Mouse (Mus musculus) E14TG2a.4 (cell line): ENCODE results near the gene Fance.

Experiments
- CTCF ChIP-seq: conservative IDR thresholded peaks from 2 replicates; pipeline ENCODE4 v1.5.1; 2014; ENCODE audit warnings: low read length
- NANOG ChIP-seq: IDR thresholded peaks from 2 replicates; pipeline ENCODE4 v1.6.1; 2014; ENCODE audit warnings: borderline replicate concordance, low read length, mixed read lengths

DNA sequence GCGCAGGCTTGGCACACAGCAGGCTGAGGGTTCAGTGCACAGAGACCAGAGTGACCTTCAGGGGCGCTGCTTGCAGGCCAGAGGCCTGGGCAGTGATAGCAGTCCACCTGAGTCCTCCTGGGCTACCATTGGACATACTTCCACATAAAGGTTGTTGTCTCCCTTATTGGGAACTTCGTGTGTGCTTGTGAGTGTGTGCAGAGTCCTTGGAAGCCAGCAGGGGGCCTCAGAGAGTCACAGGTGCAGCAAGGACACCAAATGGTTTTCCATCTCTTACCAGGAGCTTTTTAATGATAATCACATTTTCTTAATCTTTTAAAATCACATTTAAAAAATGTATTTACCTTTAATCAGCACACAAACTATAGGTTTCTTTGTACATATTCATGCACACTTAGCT, 38.6 kb upstream of the Fance start:
- TF ChIP-seq CTCF (peak; percentile 82), NANOG (no peak)
